In the genomic region with DNA sequence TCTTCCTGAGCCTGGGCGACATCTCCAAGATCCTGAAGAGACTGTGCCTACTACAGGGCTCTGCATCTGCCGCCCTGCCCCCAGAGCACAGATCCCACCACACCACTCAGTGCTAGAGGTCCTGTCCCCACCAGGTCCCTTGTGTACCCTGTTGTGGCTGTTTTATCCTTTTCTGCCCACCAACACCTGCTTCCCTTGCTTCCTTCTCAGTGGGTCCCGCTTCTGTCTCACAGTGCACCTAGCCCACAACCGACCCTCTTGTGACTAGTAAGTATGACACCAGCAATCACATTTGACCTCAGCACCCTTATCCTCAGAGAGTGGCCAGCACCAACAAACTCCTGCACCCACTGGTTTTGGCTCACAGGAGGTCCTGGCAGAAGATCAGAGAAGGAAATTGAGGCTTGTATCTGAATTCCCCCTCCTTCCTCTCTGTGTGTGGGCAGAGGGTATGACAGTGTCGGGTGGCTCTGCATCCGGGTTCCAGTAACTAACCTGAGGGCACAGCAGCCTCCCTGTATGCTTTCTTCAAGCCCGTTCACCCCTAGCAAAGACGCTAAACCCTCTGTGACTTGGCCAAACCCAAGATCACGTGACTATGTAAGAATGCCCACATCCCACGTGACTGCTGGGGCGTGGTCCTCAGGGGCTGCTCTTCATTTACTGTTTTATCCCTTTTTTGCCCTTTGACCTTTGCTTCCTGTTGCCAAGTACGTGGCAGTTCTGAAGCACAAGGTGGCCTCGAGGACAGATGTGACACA, we compare ENCODE assay signal across 10 mouse cellular contexts. TPM values are rescaled to one million over a fixed set of nuclear protein-coding genes. Genes with fewer than 3 reads are reported as not detected.
DNase-seq lines count a peak whose midpoint lies in the region; ATAC-seq lines count a peak whose summit lies in the region.
"Had no signal": no experiment of that assay in that cellular context is flagged by ENCODE, and none has a peak within 500 bp of the region (broad histone marks: within the 10 kb centered on the region; RNA-seq: fewer than 3 reads in every experiment).

No protein-coding gene starts in this region.

- peak overlapping the region; percentile 35 for H3K27ac ChIP-seq in hindbrain, embryonic 10.5 days
- H3K27ac ChIP-seq in hindbrain, embryonic 11.5 days (ENCODE audit: low read depth, low read length), result no peak overlapping the region
- H3K27ac ChIP-seq: heart, embryonic 15.5 days had no signal

- no peak overlapping the region for H3K4me2 ChIP-seq in hindbrain, embryonic 11.5 days (replicated peaks; ENCODE audit: low read depth, low read length)
- H3K4me2 ChIP-seq: heart, embryonic 15.5 days had no signal

- H3K36me3 ChIP-seq in hindbrain, embryonic 10.5 days, result peaks cover 89% of the 10 kb centered on the region
- no peaks in the 10 kb centered on the region for H3K36me3 ChIP-seq in hindbrain, embryonic 11.5 days (ENCODE audit: control insufficient read depth, insufficient read depth, low read length)
- H3K36me3 ChIP-seq: heart, embryonic 15.5 days had no signal

- H3K27me3 ChIP-seq in hindbrain, embryonic 10.5 days (ENCODE audit: insufficient read depth, poor library complexity, severe bottlenecking), result no peaks in the 10 kb centered on the region
- H3K27me3 ChIP-seq in hindbrain, embryonic 11.5 days (ENCODE audit: control insufficient read depth, insufficient read depth, low read length), result no peaks in the 10 kb centered on the region
- H3K27me3 ChIP-seq: heart, embryonic 15.5 days had no signal

- ATAC-seq in hindbrain, embryonic 11.5 days (ENCODE audit: low FRiP score), result no peak
- ATAC-seq in frontal cortex, adult (ENCODE audit: low TSS enrichment), result no peak
- no peak for ATAC-seq in erythroid progenitor cell, adult 5-6 weeks (replicated peaks; ENCODE audit: low FRiP score, poor library complexity, severe bottlenecking)
- ATAC-seq: forebrain, embryonic 14.5 days had no signal

- H3K4me1 ChIP-seq in hindbrain, embryonic 10.5 days (replicated peaks), result peaks cover 33% of the 10 kb centered on the region
- no peaks in the 10 kb centered on the region for H3K4me1 ChIP-seq in hindbrain, embryonic 11.5 days (replicated peaks; ENCODE audit: control insufficient read depth, insufficient read depth, low read length)

- no peak overlapping the region for H3K4me3 ChIP-seq in hindbrain, embryonic 10.5 days
- H3K4me3 ChIP-seq in hindbrain, embryonic 11.5 days (ENCODE audit: low read depth, low read length), result no peak overlapping the region
- H3K4me3 ChIP-seq: heart, embryonic 15.5 days had no signal

- WGBS in hindbrain, embryonic 10.5 days, result 71% methylated on average over 13 of the region's 13 CpGs
- 72% methylated on average over 13 of the region's 13 CpGs for WGBS in hindbrain, embryonic 11.5 days

- DNase-seq in hindbrain, embryonic 10.5 days (ENCODE audit: low spot score), result no peak
- no peak for DNase-seq in hindbrain, embryonic 11.5 days (ENCODE audit: low spot score)
- DNase-seq in CD4-positive helper T cell, adult 2 months (ENCODE audit: low read depth, low spot score), result peak; percentile 54
- DNase-seq in ZHBTc4 (ENCODE audit: low read depth, low spot score), result peak; percentile 94
- peak; percentile 66 for DNase-seq in naive thymus-derived CD4-positive, alpha-beta T cell, adult 2 months (ENCODE audit: low read depth)
- no peak for DNase-seq in spleen, postnatal 4 days (ENCODE audit: low spot score in 2 of 2)

- H3K9ac ChIP-seq in hindbrain, embryonic 11.5 days (ENCODE audit: low read depth, low read length), result no peak overlapping the region
- H3K9ac ChIP-seq: heart, embryonic 15.5 days had no signal

- no peaks in the 10 kb centered on the region for H3K9me3 ChIP-seq in hindbrain, embryonic 10.5 days
- H3K9me3 ChIP-seq in hindbrain, embryonic 11.5 days (ENCODE audit: control insufficient read depth, low read length), result no peaks in the 10 kb centered on the region
- H3K9me3 ChIP-seq: heart, embryonic 15.5 days had no signal

RNA-seq across cellular contexts. Expression of a gene that starts 29.8 kb away (rescaled TPM):
- polyA plus RNA-seq in hindbrain, embryonic 10.5 days (2016; fragmentation: Nextera tagmentation; extraction: Ambion mirVana), result 83.8 and 87.8 TPM in 2 replicates
- 104 and 115 TPM in 2 replicates for polyA plus RNA-seq in hindbrain, embryonic 11.5 days (2014; fragmentation: Nextera tagmentation; extraction: Ambion mirVana)
- 3.4 and 6.1 TPM in 2 replicates for total RNA-seq in erythroid progenitor cell, adult 5-6 weeks (2015; ENCODE audit: low replicate concordance)
- 2.4 and 3.7 TPM in 2 replicates for total RNA-seq in erythroid progenitor cell, adult 5-6 weeks (2017; ENCODE audit: low replicate concordance)

Comparison
In these comparisons a context has a peak if more than half of its experiments do, and no peak if none do; other contexts are left out.
1. DNase-seq: peak in CD4-positive helper T cell, adult 2 months (single experiment), ZHBTc4 (single experiment) and naive thymus-derived CD4-positive, alpha-beta T cell, adult 2 months (single experiment); none in hindbrain, embryonic 10.5 days (single experiment), hindbrain, embryonic 11.5 days (single experiment) and spleen, postnatal 4 days (0 of 2).